Mouse (Mus musculus) midbrain, embryonic 10.5 days (tissue): ENCODE measurements around the gene Zfp106. TPM values are rescaled to one million over a fixed set of nuclear protein-coding genes. Genes with fewer than 3 reads are reported as not detected.
"Not testable (repeated sequence)": the region's sequence is repeated elsewhere in the genome, so short reads cannot be mapped to it uniquely, and the experiment has no call there.

ENCODE experiments used
- DNase-seq: peaks from one replicate; pipeline ENCODE4 v3.0.0-alpha.2; 2017; ENCODE audit warnings: low spot score
- H3K27ac ChIP-seq: fragments of 300-500 bp; sonication (generic); replicated peaks from 2 replicates; pipeline ENCODE4 v1.5.1; 2016; ENCODE audit warnings: mild to moderate bottlenecking
- H3K27me3 ChIP-seq: fragments of 300-500 bp; sonication (generic); 2 replicates; pipeline ENCODE4 v1.6.1; 2016; ENCODE audit warnings: low read depth, mild to moderate bottlenecking; ENCODE audit not compliant: poor library complexity, severe bottlenecking
- H3K36me3 ChIP-seq: fragments of 300-500 bp; sonication (generic); 2 replicates; pipeline ENCODE4 v1.6.1; 2016; ENCODE audit warnings: mild to moderate bottlenecking, moderate library complexity
- H3K4me1 ChIP-seq: fragments of 300-500 bp; sonication (generic); 2 replicates; pipeline ENCODE4 v1.6.1; 2016
- H3K4me3 ChIP-seq: fragments of 300-500 bp; sonication (generic); 2 replicates; pipeline ENCODE4 v1.5.1; 2016; ENCODE audit warnings: mild to moderate bottlenecking, moderate library complexity
- H3K9me3 ChIP-seq: fragments of 300-500 bp; sonication (generic); replicated peaks from 2 replicates; pipeline ENCODE4 v1.6.1; 2016; ENCODE audit warnings: mild to moderate bottlenecking
- WGBS: fragments of 180-500 bp; shearing (Covaris S2); methylation state at CpG from one replicate; pipeline ENCODE4 v1.1.7; 2016; 5-methylcytosine and 5-hydroxymethylcytosine counted together
- polyA plus RNA-seq: library from polyadenylated mRNA; unstranded; fragments of >200 nt; fragmentation: Nextera tagmentation; extraction: Ambion mirVana; gene quantifications from 2 replicates; pipeline ENCODE4 v1.2.1, GENCODE M21; 2016

The Zfp106 gene
- polyA plus RNA-seq = 69.7 and 76.2 TPM in 2 replicates

- Histone ChIP-seq H3K27ac (peak within 1 kb of the TSS; percentile 97), H3K9me3 (no peaks in the 10 kb centered on the region), H3K27me3 (no peaks in the 10 kb centered on the region), H3K4me3 (peak within 1 kb of the TSS; percentile 92), H3K36me3 (peaks cover 10% of the 10 kb centered on the region), H3K4me1 (peaks cover 20% of the 10 kb centered on the region)
- DNase-seq = peak; percentile 88
- WGBS = under 1% methylated on average over 50 of the region's 50 CpGs
Measured at GRCm38 (mm10) chr2:120563235-120563990, at the start of gene Zfp106. TSS of gene Zfp106 (minus strand) at chr2:120563843.

- Histone ChIP-seq H3K9me3 (no peaks in the 10 kb centered on the region), H3K4me3 (peak within 1 kb of the TSS; percentile 85), H3K4me1 (peaks cover 20% of the 10 kb centered on the region), H3K27me3 (no peaks in the 10 kb centered on the region), H3K36me3 (peaks cover 35% of the 10 kb centered on the region), H3K27ac (peak within 1 kb of the TSS; percentile 95)
- under 1% methylated on average over 52 of the region's 52 CpGs for WGBS
- peak; percentile 94 for DNase-seq
Measured at GRCm38 (mm10) chr2:120608830-120609723, 45.4 kb upstream of the Zfp106 start, which contains the start of the genes Haus2 and Lrrc57. TSS of gene Haus2 (plus strand) at chr2:120609383. TSS of gene Lrrc57 (minus strand) at chr2:120609520.

- no peaks in the 10 kb centered on the region for H3K27me3 ChIP-seq
- H3K27ac ChIP-seq = no peak overlapping the region
- WGBS = 87% methylated on average over 6 of the region's 6 CpGs
- H3K36me3 ChIP-seq = peaks cover 40% of the 10 kb centered on the region
- DNase-seq = no peak
- H3K4me3 ChIP-seq = no peak overlapping the region
- H3K4me1 ChIP-seq = peaks cover 20% of the 10 kb centered on the region
- H3K9me3 ChIP-seq = no peaks in the 10 kb centered on the region
Measured at GRCm38 (mm10) chr2:120606021-120606690, 42.5 kb upstream of the Zfp106 start.

- WGBS = 96% methylated on average over 4 of the region's 4 CpGs
- H3K4me1 ChIP-seq = no peaks in the 10 kb centered on the region
- H3K4me3 ChIP-seq = no peak overlapping the region
- no peak overlapping the region for H3K27ac ChIP-seq
- H3K9me3 ChIP-seq = no peaks in the 10 kb centered on the region
- H3K36me3 ChIP-seq = peaks cover 87% of the 10 kb centered on the region
- DNase-seq = no peak
- no peaks in the 10 kb centered on the region for H3K27me3 ChIP-seq
Measured at GRCm38 (mm10) chr2:120599506-120599905, 35.9 kb upstream of the Zfp106 start.

GRCm38 (mm10) chr2:120597734-120598133 is 34.1 kb upstream of the Zfp106 start:
- no peak overlapping the region for H3K4me3 ChIP-seq
- no peak overlapping the region for H3K27ac ChIP-seq
- 91% methylated on average over 2 of the region's 2 CpGs for WGBS
- H3K4me1 ChIP-seq = no peaks in the 10 kb centered on the region
- no peaks in the 10 kb centered on the region for H3K27me3 ChIP-seq
- peaks cover 89% of the 10 kb centered on the region for H3K36me3 ChIP-seq
- H3K9me3 ChIP-seq = no peaks in the 10 kb centered on the region
- DNase-seq = no peak

- Histone ChIP-seq H3K27ac (no peak overlapping the region), H3K4me1 (no peaks in the 10 kb centered on the region), H3K36me3 (peaks cover 74% of the 10 kb centered on the region), H3K27me3 (no peaks in the 10 kb centered on the region), H3K9me3 (no peaks in the 10 kb centered on the region), H3K4me3 (no peak overlapping the region)
- DNase-seq = no peak
- 98% methylated on average over 1 of the region's 1 CpGs for WGBS
Measured at GRCm38 (mm10) chr2:120592227-120592626, 28.6 kb upstream of the Zfp106 start.

- no peaks in the 10 kb centered on the region for H3K27me3 ChIP-seq
- H3K4me3 ChIP-seq = no peak overlapping the region
- no peak overlapping the region for H3K27ac ChIP-seq
- no peak for DNase-seq
- WGBS = 91% methylated on average over 5 of the region's 5 CpGs
- no peaks in the 10 kb centered on the region for H3K4me1 ChIP-seq
- H3K36me3 ChIP-seq = peaks cover 74% of the 10 kb centered on the region
- no peaks in the 10 kb centered on the region for H3K9me3 ChIP-seq
Measured at GRCm38 (mm10) chr2:120589759-120590158, 26.1 kb upstream of the Zfp106 start.

GRCm38 (mm10) chr2:120578286-120578685 is 14.6 kb upstream of the Zfp106 start:
- H3K9me3 ChIP-seq = no peaks in the 10 kb centered on the region

GRCm38 (mm10) chr2:120577799-120578198 is 14.2 kb upstream of the Zfp106 start:
- H3K27ac ChIP-seq = no peak overlapping the region
- 0 out of 2 replicates have a peak, but pooled peaks cover 5% of the 10 kb centered on the region for H3K36me3 ChIP-seq
- no peaks in the 10 kb centered on the region for H3K4me1 ChIP-seq
- no peaks in the 10 kb centered on the region for H3K27me3 ChIP-seq
- WGBS = 88% methylated on average over 4 of the region's 4 CpGs
- H3K9me3 ChIP-seq = no peaks in the 10 kb centered on the region
- DNase-seq = no peak
- H3K4me3 ChIP-seq = no peak overlapping the region

More at GRCm38 (mm10) chr2:120578286-120578685, 14.6 kb upstream of the Zfp106 start:
- H3K27me3 ChIP-seq = no peaks in the 10 kb centered on the region
- 90% methylated on average over 5 of the region's 5 CpGs for WGBS
- H3K27ac ChIP-seq = no peak overlapping the region
- DNase-seq = no peak
- H3K36me3 ChIP-seq = 0 out of 2 replicates have a peak, but pooled peaks cover 5% of the 10 kb centered on the region
- H3K4me3 ChIP-seq = no peak overlapping the region
- H3K4me1 ChIP-seq = no peaks in the 10 kb centered on the region

GRCm38 (mm10) chr2:120575978-120576377 is 12.3 kb upstream of the Zfp106 start:
- H3K9me3 ChIP-seq = no peaks in the 10 kb centered on the region
- H3K4me3 ChIP-seq = no peak overlapping the region
- WGBS = 90% methylated on average over 2 of the region's 2 CpGs
- H3K27ac ChIP-seq = no peak overlapping the region
- H3K27me3 ChIP-seq = no peaks in the 10 kb centered on the region
- H3K4me1 ChIP-seq = no peaks in the 10 kb centered on the region
- peaks cover 17% of the 10 kb centered on the region for H3K36me3 ChIP-seq
- no peak for DNase-seq

- WGBS = 85% methylated on average over 3 of the region's 3 CpGs
- no peaks in the 10 kb centered on the region for H3K9me3 ChIP-seq
- H3K27me3 ChIP-seq = no peaks in the 10 kb centered on the region
- H3K4me1 ChIP-seq = no peaks in the 10 kb centered on the region
- DNase-seq = no peak
- no peak overlapping the region for H3K4me3 ChIP-seq
- H3K36me3 ChIP-seq = peaks cover 17% of the 10 kb centered on the region
- no peak overlapping the region for H3K27ac ChIP-seq
Measured at GRCm38 (mm10) chr2:120575121-120575520, 11.5 kb upstream of the Zfp106 start.

GRCm38 (mm10) chr2:120572161-120572560 is 8.5 kb upstream of the Zfp106 start:
- not testable (repeated sequence) for H3K9me3 ChIP-seq, H3K27ac ChIP-seq, H3K4me3 ChIP-seq, DNase-seq, H3K27me3 ChIP-seq
- 96% methylated on average over 3 of the region's 3 CpGs for WGBS
- Histone ChIP-seq H3K4me1 (peaks cover 18% of the 10 kb centered on the region), H3K36me3 (peaks cover 15% of the 10 kb centered on the region)
